Mouse (Mus musculus): ENCODE data around the gene Auts2.

- TF ChIP-seq CTCF (IDR thresholded peaks at IDR 0.05; ENCODE audit: extremely low read depth, insufficient read length, insufficient replicate concordance, low read depth, low read length) (no peak), POLR2A (IDR thresholded peaks at IDR 0.05; ENCODE audit: low read depth, low read length) (no peak)
These were observed 552.6 kb downstream of the Auts2 start for GRCm38 (mm10) chr5:131990532-131990931.

Measured in small intestine, adult 2 months (tissue).